Mouse (Mus musculus) kidney, embryonic 14.5 days (tissue): ENCODE data around the gene Wdr62. TPM values are rescaled to one million over a fixed set of nuclear protein-coding genes. Genes with fewer than 3 reads are reported as not detected.
A peak's percentile ranks its signal among the peaks of the same experiment; 100 is the strongest.

Source experiments
- ATAC-seq: fragments of 200-750 bp; cut with Nextera tagmentation; 2 replicates; pipeline ENCODE4 v1.8.0; 2017; ENCODE audit warnings: moderate number of reproducible peaks, mild to moderate bottlenecking, moderate TSS enrichment, moderate library complexity; ENCODE audit not compliant: low FRiP score, low TSS enrichment
- H3K27ac ChIP-seq: fragments of 300-500 bp; sonication (generic); 2 replicates; pipeline ENCODE4 v1.5.1; 2014; ENCODE audit warnings: low read depth, mild to moderate bottlenecking, low read length, moderate library complexity, mixed read lengths
- H3K27me3 ChIP-seq: fragments of 300-500 bp; sonication (generic); 2 replicates; pipeline ENCODE4 v1.6.1; 2014; ENCODE audit warnings: mild to moderate bottlenecking, low read length; ENCODE audit not compliant: control insufficient read depth, insufficient read depth
- H3K36me3 ChIP-seq: fragments of 300-500 bp; sonication (generic); 2 replicates; pipeline ENCODE4 v1.6.1; 2014; ENCODE audit warnings: low read length, mixed read lengths; ENCODE audit not compliant: control insufficient read depth, insufficient read depth
- H3K4me1 ChIP-seq: fragments of 300-500 bp; sonication (generic); 2 replicates; pipeline ENCODE4 v1.6.1; 2014; ENCODE audit warnings: low read length, mixed read lengths; ENCODE audit not compliant: control insufficient read depth, insufficient read depth
- H3K4me2 ChIP-seq: fragments of 300-500 bp; sonication (generic); replicated peaks from 2 replicates; pipeline ENCODE4 v1.6.1; 2014; ENCODE audit warnings: low read depth, mild to moderate bottlenecking, low read length
- H3K4me3 ChIP-seq: fragments of 300-500 bp; sonication (generic); 2 replicates; pipeline ENCODE4 v1.5.1; 2014; ENCODE audit warnings: mild to moderate bottlenecking, low read length
- H3K9ac ChIP-seq: fragments of 300-500 bp; sonication (generic); 2 replicates; pipeline ENCODE4 v1.6.1; 2014; ENCODE audit warnings: low read depth, mild to moderate bottlenecking, low read length, moderate library complexity
- H3K9me3 ChIP-seq: fragments of 300-500 bp; sonication (generic); 2 replicates; pipeline ENCODE4 v1.6.1; 2016; ENCODE audit warnings: low read length; ENCODE audit not compliant: control insufficient read depth
- WGBS: fragments of 180-500 bp; shearing (Covaris S2); extraction: QIAGEN DNeasy Blood & Tissue Kit; methylation state at CpG from one replicate; pipeline ENCODE4 v1.1.7; 2014; 5-methylcytosine and 5-hydroxymethylcytosine counted together
- polyA plus RNA-seq: library from polyadenylated mRNA; unstranded; fragments of >200 nt; fragmentation: Nextera tagmentation; extraction: Ambion mirVana; gene quantifications from 2 replicates; pipeline ENCODE4 v1.2.1, GENCODE M21; 2014

The Wdr62 gene
- polyA plus RNA-seq, 1 experiment from 2014 or later: 11.1 TPM

GRCm38 (mm10) chr7:30293795-30294194 lies 13.6 kb upstream of the Wdr62 start:
- Histone ChIP-seq H3K36me3 (peaks cover 34% of the 10 kb centered on the region), H3K27me3 (no peaks in the 10 kb centered on the region), H3K4me3 (no peak overlapping the region), H3K27ac (no peak overlapping the region), H3K4me2 (no peak overlapping the region), H3K4me1 (peaks cover 16% of the 10 kb centered on the region), H3K9ac (no peak overlapping the region; the same call in 1 of the 2 replicates), H3K9me3 (no peaks in the 10 kb centered on the region)
- no peak for ATAC-seq
- 85% methylated on average over 13 of the region's 13 CpGs for whole genome bisulfite sequencing

GRCm38 (mm10) chr7:30291215-30292131 lies 11.3 kb upstream of the Wdr62 start, which contains the start of gene Clip3:
Clip3 (plus strand) TSS chr7:30291728.
- Histone ChIP-seq H3K4me3 (peak within 1 kb of the TSS; percentile 86), H3K9ac (peak within 1 kb of the TSS; percentile 79), H3K4me1 (peaks cover 16% of the 10 kb centered on the region), H3K4me2 (peak within 1 kb of the TSS; percentile 81), H3K9me3 (no peaks in the 10 kb centered on the region), H3K27ac (peak within 1 kb of the TSS; percentile 59; the same call in 1 of the 2 replicates), H3K36me3 (peaks cover 14% of the 10 kb centered on the region), H3K27me3 (no peaks in the 10 kb centered on the region)
- 5% methylated on average over 34 of the region's 35 CpGs for WGBS
- peak; percentile 77 for ATAC-seq

- 0 out of 2 replicates have a peak, but pooled peaks have one; percentile 20 for ATAC-seq
- H3K27ac ChIP-seq: no peak overlapping the region
Measured at GRCm38 (mm10) chr7:30289714-30290399, 9.6 kb upstream of the Wdr62 start.

GRCm38 (mm10) chr7:30289071-30289713 lies 9.0 kb upstream of the Wdr62 start:
- 68% methylated on average over 7 of the region's 7 CpGs for WGBS
- no peak for ATAC-seq
- H3K27ac ChIP-seq: no peak overlapping the region

More at GRCm38 (mm10) chr7:30289714-30290399, 9.6 kb upstream of the Wdr62 start:
- Histone ChIP-seq H3K9ac (no peak overlapping the region), H3K4me1 (peaks cover 16% of the 10 kb centered on the region), H3K4me3 (no peak overlapping the region), H3K9me3 (no peaks in the 10 kb centered on the region), H3K36me3 (peaks cover 7% of the 10 kb centered on the region; the same call in 1 of the 2 replicates), H3K4me2 (no peak overlapping the region), H3K27me3 (no peaks in the 10 kb centered on the region)
- WGBS: 65% methylated on average over 10 of the region's 10 CpGs

GRCm38 (mm10) chr7:30288046-30288445 lies 7.8 kb upstream of the Wdr62 start:
- no peak overlapping the region for H3K4me3 ChIP-seq
- no peaks in the 10 kb centered on the region for H3K36me3 ChIP-seq
- no peak overlapping the region for H3K4me2 ChIP-seq
- no peaks in the 10 kb centered on the region for H3K27me3 ChIP-seq
- ATAC-seq: no peak
- 62% methylated on average over 6 of the region's 6 CpGs for WGBS
- no peak overlapping the region for H3K27ac ChIP-seq
- peaks cover 16% of the 10 kb centered on the region for H3K4me1 ChIP-seq
- no peaks in the 10 kb centered on the region for H3K9me3 ChIP-seq
- H3K9ac ChIP-seq: no peak overlapping the region

More at GRCm38 (mm10) chr7:30289071-30289713, 9.0 kb upstream of the Wdr62 start:
- Histone ChIP-seq H3K4me1 (peaks cover 16% of the 10 kb centered on the region), H3K4me3 (no peak overlapping the region), H3K4me2 (no peak overlapping the region), H3K9ac (no peak overlapping the region), H3K9me3 (no peaks in the 10 kb centered on the region), H3K27me3 (no peaks in the 10 kb centered on the region), H3K36me3 (peaks cover 2% of the 10 kb centered on the region; the same call in 1 of the 2 replicates)

- no peak for ATAC-seq
- Histone ChIP-seq H3K4me2 (no peak overlapping the region), H3K27me3 (no peaks in the 10 kb centered on the region), H3K4me1 (peaks cover 8% of the 10 kb centered on the region), H3K9me3 (no peaks in the 10 kb centered on the region), H3K36me3 (no peaks in the 10 kb centered on the region), H3K27ac (no peak overlapping the region), H3K4me3 (no peak overlapping the region), H3K9ac (no peak overlapping the region)
- WGBS: 70% methylated on average over 8 of the region's 8 CpGs
Measured at GRCm38 (mm10) chr7:30286701-30287410, 6.6 kb upstream of the Wdr62 start.

- Histone ChIP-seq H3K4me1 (no peaks in the 10 kb centered on the region; the same call in 1 of the 2 replicates), H3K27me3 (no peaks in the 10 kb centered on the region), H3K9me3 (no peaks in the 10 kb centered on the region), H3K4me2 (no peak overlapping the region), H3K36me3 (no peaks in the 10 kb centered on the region), H3K4me3 (no peak overlapping the region), H3K27ac (no peak overlapping the region), H3K9ac (no peak overlapping the region)
- 87% methylated on average over 7 of the region's 7 CpGs for WGBS
- no peak for ATAC-seq
Measured at GRCm38 (mm10) chr7:30282740-30283139, 2.5 kb upstream of the Wdr62 start.

GRCm38 (mm10) chr7:30281522-30281921 lies 1.3 kb upstream of the Wdr62 start:
- peak overlapping the region; percentile 50; the same call in 1 of the 2 replicates for H3K4me2 ChIP-seq
- H3K27ac ChIP-seq: no peak overlapping the region
- no peaks in the 10 kb centered on the region for H3K27me3 ChIP-seq
- H3K4me1 ChIP-seq: no peaks in the 10 kb centered on the region; the same call in 1 of the 2 replicates
- no peaks in the 10 kb centered on the region for H3K36me3 ChIP-seq
- no peak for ATAC-seq
- no peak overlapping the region for H3K4me3 ChIP-seq
- H3K9ac ChIP-seq: 0 out of 2 replicates have a peak overlapping the region, but pooled peaks have one; percentile 44
- H3K9me3 ChIP-seq: no peaks in the 10 kb centered on the region
- WGBS: 78% methylated on average over 4 of the region's 4 CpGs
